Mouse (Mus musculus) heart, adult 18-20 months (tissue): ENCODE data around the gene Spdef. TPM values are rescaled to one million over a fixed set of nuclear protein-coding genes. Genes with fewer than 3 reads are reported as not detected.
A peak's percentile ranks its signal among the peaks of the same experiment; 100 is the strongest.

Source experiments
- DNase-seq, 2 experiments: peaks; one replicate each; pipeline ENCODE4 v3.0.0; 2021 to 2022; ENCODE audit warnings: mixed read lengths in 1 of 2
- total RNA-seq, 2 experiments: library from RNA; stranded (reverse); gene quantifications; 2 replicates each; pipeline ENCODE4 v1.2.3; 2021

Spdef gene
- total RNA-seq, 2 experiments from 2014 or later, result 0.18 TPM; not detected in 1

DNA sequence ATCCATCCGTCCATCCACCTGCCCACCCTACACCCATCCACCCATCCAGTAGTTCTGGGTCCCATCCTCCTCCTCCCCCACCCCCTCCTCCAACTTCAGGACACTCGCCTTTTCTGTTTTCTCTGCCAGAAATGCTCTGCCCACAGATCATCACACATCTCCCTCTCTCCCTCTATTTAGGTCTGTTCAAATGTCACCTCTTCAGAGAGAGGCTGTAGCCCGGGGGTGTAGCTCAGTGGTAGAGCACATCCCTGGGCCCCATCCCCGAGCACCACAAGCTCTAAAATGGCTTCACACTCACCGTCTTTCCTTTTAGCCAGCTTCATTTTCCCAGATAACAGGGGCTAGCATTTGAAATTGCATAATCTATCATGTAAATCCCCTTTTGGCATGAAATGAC, 51.0 kb downstream of the Spdef start:
- DNase-seq, result no peak

DNA sequence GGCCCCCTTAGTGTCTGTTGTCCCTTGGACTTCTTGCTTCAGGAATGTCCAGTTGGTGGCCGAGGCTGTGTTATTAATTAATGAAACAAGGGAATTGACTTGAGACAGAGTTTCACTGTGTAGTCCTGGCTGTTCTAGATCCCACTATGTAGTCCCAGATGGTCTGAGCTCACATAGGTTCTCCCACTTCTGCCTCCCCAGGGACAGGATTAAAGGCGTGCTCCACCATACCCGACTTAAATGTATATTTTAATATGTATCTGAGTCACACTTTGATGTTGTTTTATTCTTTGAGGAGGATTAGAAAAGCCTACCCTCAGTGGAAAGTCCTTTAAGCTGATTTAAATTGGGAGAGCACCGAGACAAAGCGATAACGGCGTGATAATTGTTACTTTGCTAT, 52.5 kb downstream of the Spdef start:
- no peak for DNase-seq

DNA sequence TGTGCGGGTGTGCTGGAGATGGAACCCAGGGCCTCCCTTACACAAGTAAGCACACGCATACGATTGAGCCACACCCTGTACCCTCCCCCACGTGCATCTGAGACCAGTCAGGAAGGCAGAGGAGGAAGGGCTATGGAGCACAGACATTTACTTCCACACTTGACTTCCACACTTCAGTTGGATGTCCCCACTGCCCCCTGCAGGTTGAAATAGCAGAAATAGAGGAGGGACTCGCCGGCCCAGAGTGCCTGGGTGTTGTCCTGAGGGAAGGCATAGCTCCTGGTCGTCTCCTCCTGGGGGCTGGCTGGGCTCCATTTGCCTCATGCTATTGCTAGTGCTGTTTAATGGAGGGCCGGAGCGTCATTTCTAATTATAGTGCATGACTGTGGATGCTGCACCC, 53.3 kb downstream of the Spdef start:
- peak in 1 of 2 experiments; percentile 7 for DNase-seq

DNA sequence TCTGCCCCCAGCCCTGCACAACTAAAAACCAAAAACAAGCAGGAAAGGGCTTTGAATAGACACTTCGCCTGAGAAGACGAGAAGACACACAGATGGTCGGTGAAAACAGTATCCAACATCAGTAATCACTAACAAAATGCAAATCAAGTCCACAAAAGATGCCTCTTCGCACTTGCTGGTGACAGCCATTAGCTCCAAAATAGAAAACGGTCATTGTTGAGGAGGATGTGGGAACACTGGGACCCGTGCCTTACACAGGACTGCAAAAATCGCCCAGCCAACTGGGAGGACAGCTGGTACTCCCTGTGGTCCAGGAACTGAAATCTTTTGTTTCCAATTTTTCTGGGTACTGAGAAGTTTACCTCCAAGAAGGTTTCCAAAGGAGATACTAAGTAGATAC, 54.8 kb downstream of the Spdef start:
- no peak for DNase-seq

DNA sequence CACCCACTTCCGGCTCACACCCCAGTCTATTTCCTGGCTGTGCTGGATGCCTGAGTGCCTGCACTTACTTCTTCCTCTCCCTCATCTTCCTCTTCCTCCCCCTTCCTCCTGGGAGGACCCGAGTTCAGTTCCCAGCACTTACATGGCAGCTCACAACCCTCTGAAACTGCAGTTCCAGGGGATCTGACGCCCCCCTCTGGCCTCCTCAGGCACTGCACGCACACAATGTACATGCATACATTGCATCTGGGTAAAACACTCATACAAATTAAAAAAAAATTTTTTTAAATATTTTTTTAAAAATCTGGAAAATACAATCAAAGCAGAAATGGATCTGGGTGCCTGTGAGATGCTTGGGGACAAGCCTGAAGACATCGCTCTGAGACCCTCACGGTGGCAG, 57.0 kb downstream of the Spdef start:
- DNase-seq, result no peak

Other genes with a start within 250 kb of the Spdef start
- gene Grm4, start 207.6 kb downstream of the Spdef start, total RNA-seq, result under 1 TPM; 0.15 to 0.18 TPM
- 10 to 100 TPM; 47.3 to 52.7 TPM for gene Hmga1, start 172.5 kb downstream of the Spdef start, total RNA-seq
- gene AI413582, start 163.2 kb downstream of the Spdef start, total RNA-seq, result 10 to 100 TPM in 1 of 2 experiments, 1 to 10 TPM in 1; 9.3 to 10.6 TPM
- 100 to 1,000 TPM; 323 to 334 TPM for gene Nudt3, start 105.5 kb downstream of the Spdef start, total RNA-seq
- under 1 TPM in 1 of 2 experiments, not detected in 1; 0.84 TPM for gene RPS10-NUDT3, start 93.7 kb downstream of the Spdef start, total RNA-seq
- gene Rps10, start 92.3 kb downstream of the Spdef start, total RNA-seq, result 100 to 1,000 TPM; 527 to 608 TPM
- under 1 TPM; 0.25 to 0.67 TPM for gene Pacsin1, start 73.4 kb downstream of the Spdef start, total RNA-seq
- 100 to 1,000 TPM; 138 to 145 TPM for gene D17Wsu92e, start 91.7 kb upstream of the Spdef start, total RNA-seq
- 10 to 100 TPM; 46.0 to 50.6 TPM for gene Snrpc, start 109.2 kb upstream of the Spdef start, total RNA-seq
- gene Uhrf1bp1, start 127.5 kb upstream of the Spdef start, total RNA-seq, result 10 to 100 TPM; 16.8 to 20.6 TPM
- gene Anks1, start 180.4 kb upstream of the Spdef start, total RNA-seq, result 10 to 100 TPM; 65.8 to 73.0 TPM
- 10 to 100 TPM; 22.9 to 24.7 TPM for gene Taf11, start 180.9 kb upstream of the Spdef start, total RNA-seq